Mouse (Mus musculus) left cerebral cortex, postnatal 14 days (tissue): ENCODE results near the gene Tbc1d4. TPM values are rescaled to one million over a fixed set of nuclear protein-coding genes. Genes with fewer than 3 reads are reported as not detected.

Experiments used
- DNase-seq, 2 experiments: peaks; one replicate each; pipeline ENCODE4 v3.0.0; 2021 to 2022; ENCODE audit warnings: low spot score in 2 of 2, mixed read lengths in 1 of 2
- intact Hi-C: fragments of 180-260 bp; cut with DNase I; formaldehyde crosslinking; loops from one replicate; pipeline ENCODE4 v1.15.1; 2025
- total RNA-seq, 2 experiments: library from RNA; stranded (reverse); gene quantifications; 2 replicates each; pipeline ENCODE4 v1.2.3; 2021

The Tbc1d4 gene
- total RNA-seq, 2 experiments from 2014 or later, result 6.8 to 10.1 TPM

GRCm38 (mm10) chr14:101469475-101470093 is 139.4 kb downstream of the Tbc1d4 start:
- intact Hi-C loops, result loop anchor here (10.0 kb wide), 1 partner anchor 135 kb away; the partner anchor contains the start of gene Tbc1d4

GRCm38 (mm10) chr14:101468143-101468542 is 140.8 kb downstream of the Tbc1d4 start:
- no peak for DNase-seq
- intact Hi-C loops, result loop anchor here (10.0 kb wide), 1 partner anchor 137 kb away; the partner anchor contains the start of gene Tbc1d4

More at GRCm38 (mm10) chr14:101469475-101470093, 139.4 kb downstream of the Tbc1d4 start:
- no peak for DNase-seq

GRCm38 (mm10) chr14:101467532-101467931 is 141.5 kb downstream of the Tbc1d4 start:
- DNase-seq, result no peak
- intact Hi-C loops, result loop anchor here (10.0 kb wide), 1 partner anchor 137 kb away; the partner anchor contains the start of gene Tbc1d4

GRCm38 (mm10) chr14:101466521-101466920 is 142.5 kb downstream of the Tbc1d4 start:
- DNase-seq, result no peak
- intact Hi-C loops, result loop anchor here (10.0 kb wide), 1 partner anchor 138 kb away; the partner anchor contains the start of gene Tbc1d4

- intact Hi-C loops, result loop anchor here (10.0 kb wide), 1 partner anchor 139 kb away; the partner anchor contains the start of gene Tbc1d4
- DNase-seq, result no peak
Measured at GRCm38 (mm10) chr14:101465893-101466292, 143.1 kb downstream of the Tbc1d4 start.

GRCm38 (mm10) chr14:101460768-101461167 is 148.2 kb downstream of the Tbc1d4 start:
- DNase-seq, result peak; percentile 58 to 69
- intact Hi-C loops, result loop anchor here (10.0 kb wide), 1 partner anchor 144 kb away; the partner anchor contains the start of gene Tbc1d4

- intact Hi-C loops, result no loop called here
- DNase-seq, result no peak
Measured at GRCm38 (mm10) chr14:101452915-101453314, 156.1 kb downstream of the Tbc1d4 start.

GRCm38 (mm10) chr14:101447857-101448256 is 161.1 kb downstream of the Tbc1d4 start:
- intact Hi-C loops, result no loop called here
- DNase-seq, result no peak

- no peak for DNase-seq
- intact Hi-C loops, result no loop called here
Measured at GRCm38 (mm10) chr14:101445205-101445604, 163.8 kb downstream of the Tbc1d4 start.

- DNase-seq, result no peak
- intact Hi-C loops, result no loop called here
Measured at GRCm38 (mm10) chr14:101437925-101438324, 171.1 kb downstream of the Tbc1d4 start.

GRCm38 (mm10) chr14:101430536-101430935 is 178.5 kb downstream of the Tbc1d4 start:
- intact Hi-C loops, result no loop called here
- DNase-seq, result peak; percentile 27 to 49

GRCm38 (mm10) chr14:101428805-101429516 is 180.0 kb downstream of the Tbc1d4 start:
- DNase-seq, result peak; percentile 43 to 50
- intact Hi-C loops, result loop anchor here (10.0 kb wide), 1 partner anchor 1494 kb away; no protein-coding TSS in a partner anchor

- DNase-seq, result no peak
- intact Hi-C loops, result no loop called here
Measured at GRCm38 (mm10) chr14:101417679-101418078, 191.3 kb downstream of the Tbc1d4 start.

Other genes with a start within 250 kb of the Tbc1d4 start
- gene Commd6, start 31.5 kb upstream of the Tbc1d4 start, total RNA-seq, result 10 to 100 TPM; 57.2 to 57.5 TPM
- 10 to 100 TPM; 55.3 to 57.6 TPM for gene Uchl3, start 44.8 kb upstream of the Tbc1d4 start, total RNA-seq
- gene Gm9922, start 120.6 kb upstream of the Tbc1d4 start, total RNA-seq, result not detected
- 10 to 100 TPM; 84.0 to 89.7 TPM for gene Lmo7, start 120.8 kb upstream of the Tbc1d4 start, total RNA-seq